Mouse (Mus musculus) midbrain, embryonic 14.5 days (tissue): Measurements from ENCODE around the gene Eva1b. TPM values are rescaled to one million over a fixed set of nuclear protein-coding genes. Genes with fewer than 3 reads are reported as not detected.
A peak's percentile ranks its signal among the peaks of the same experiment; 100 is the strongest.

Source experiments
- ATAC-seq: fragments of 200-750 bp; cut with Nextera tagmentation; 2 replicates; pipeline ENCODE4 v1.8.0; 2017; ENCODE audit warnings: moderate number of reproducible peaks, moderate library complexity; ENCODE audit not compliant: low FRiP score, low TSS enrichment
- DNase-seq: peaks from one replicate; pipeline ENCODE4 v3.0.0-alpha.2; 2015
- H3K27ac ChIP-seq: fragments of 300-500 bp; sonication (generic); replicated peaks from 2 replicates; pipeline ENCODE4 v1.5.1; 2014; ENCODE audit warnings: mild to moderate bottlenecking, low read depth, low read length, moderate library complexity
- H3K27me3 ChIP-seq: fragments of 300-500 bp; sonication (generic); 2 replicates; pipeline ENCODE4 v1.6.1; 2014; ENCODE audit warnings: low read length, control low read depth, mixed read lengths; ENCODE audit not compliant: control insufficient read depth, insufficient read depth
- H3K36me3 ChIP-seq: fragments of 300-500 bp; sonication (generic); 2 replicates; pipeline ENCODE4 v1.6.1; 2014; ENCODE audit warnings: low read length, control low read depth; ENCODE audit not compliant: control insufficient read depth, insufficient read depth
- H3K4me1 ChIP-seq: fragments of 300-500 bp; sonication (generic); 2 replicates; pipeline ENCODE4 v1.6.1; 2014; ENCODE audit warnings: mild to moderate bottlenecking, antibody characterized with exemption, low read length, control low read depth; ENCODE audit not compliant: control insufficient read depth, insufficient read depth
- H3K4me2 ChIP-seq: fragments of 300-500 bp; sonication (generic); 2 replicates; pipeline ENCODE4 v1.6.1; 2014; ENCODE audit warnings: mild to moderate bottlenecking, low read length, moderate library complexity
- H3K4me3 ChIP-seq: fragments of 300-500 bp; sonication (generic); replicated peaks from 2 replicates; pipeline ENCODE4 v1.5.1; 2014; ENCODE audit warnings: low read depth, low read length
- H3K9ac ChIP-seq: fragments of 300-500 bp; sonication (generic); replicated peaks from 2 replicates; pipeline ENCODE4 v1.6.1; 2014; ENCODE audit warnings: mild to moderate bottlenecking, low read length, moderate library complexity
- H3K9me3 ChIP-seq: fragments of 300-500 bp; sonication (generic); 2 replicates; pipeline ENCODE4 v1.6.1; 2016; ENCODE audit warnings: low read length, control low read depth, mixed read lengths; ENCODE audit not compliant: control insufficient read depth
- WGBS: fragments of 180-500 bp; shearing (Covaris S2); extraction: QIAGEN DNeasy Blood & Tissue Kit; methylation state at CpG from one replicate; pipeline ENCODE4 v1.1.7; 2014; 5-methylcytosine and 5-hydroxymethylcytosine counted together
- polyA plus RNA-seq: library from polyadenylated mRNA; unstranded; fragments of >200 nt; fragmentation: Nextera tagmentation; extraction: Ambion mirVana; gene quantifications from 2 replicates; pipeline ENCODE4 v1.2.1, GENCODE M21; 2014

Gene Eva1b
- polyA plus RNA-seq, 1 experiment from 2014 or later = 12.3 TPM

- Histone ChIP-seq H3K4me2 (peak overlapping the region; percentile 60), H3K36me3 (no peaks in the 10 kb centered on the region), H3K27me3 (peaks cover 36% of the 10 kb centered on the region), H3K4me3 (peak overlapping the region; percentile 36), H3K9ac (peak overlapping the region; percentile 34; the same call in 1 of the 2 replicates), H3K4me1 (0 out of 2 replicates have a peak, but pooled peaks cover 8% of the 10 kb centered on the region), H3K27ac (no peak overlapping the region), H3K9me3 (no peaks in the 10 kb centered on the region)
- 20% methylated on average over 42 of the region's 42 CpGs for WGBS
- DNase-seq (no peak), ATAC-seq (no peak)
Measured at GRCm38 (mm10) chr4:126149041-126149676, 1.6 kb downstream of the Eva1b start.

GRCm38 (mm10) chr4:126149798-126150197, 2.3 kb downstream of the Eva1b start:
- no peak overlapping the region for H3K27ac ChIP-seq
- no peaks in the 10 kb centered on the region for H3K9me3 ChIP-seq
- no peak for ATAC-seq
- 49% methylated on average over 10 of the region's 10 CpGs for WGBS
- H3K36me3 ChIP-seq = no peaks in the 10 kb centered on the region
- no peak for DNase-seq
- 0 out of 2 replicates have a peak, but pooled peaks cover 8% of the 10 kb centered on the region for H3K4me1 ChIP-seq
- no peak overlapping the region for H3K4me3 ChIP-seq
- H3K27me3 ChIP-seq = peaks cover 36% of the 10 kb centered on the region
- no peak overlapping the region for H3K4me2 ChIP-seq
- H3K9ac ChIP-seq = no peak overlapping the region

GRCm38 (mm10) chr4:126150297-126150948, 2.9 kb downstream of the Eva1b start:
- Histone ChIP-seq H3K27ac (no peak overlapping the region), H3K4me2 (no peak overlapping the region), H3K36me3 (no peaks in the 10 kb centered on the region), H3K9ac (no peak overlapping the region), H3K9me3 (no peaks in the 10 kb centered on the region), H3K4me3 (no peak overlapping the region), H3K27me3 (peaks cover 36% of the 10 kb centered on the region), H3K4me1 (0 out of 2 replicates have a peak, but pooled peaks cover 8% of the 10 kb centered on the region)
- 60% methylated on average over 16 of the region's 16 CpGs for WGBS
- no peak for ATAC-seq
- peak; percentile 11 for DNase-seq

GRCm38 (mm10) chr4:126150949-126151320, 3.4 kb downstream of the Eva1b start:
- Histone ChIP-seq H3K4me1 (0 out of 2 replicates have a peak, but pooled peaks cover 8% of the 10 kb centered on the region), H3K27me3 (peaks cover 36% of the 10 kb centered on the region), H3K36me3 (no peaks in the 10 kb centered on the region), H3K4me3 (no peak overlapping the region), H3K27ac (no peak overlapping the region), H3K9me3 (no peaks in the 10 kb centered on the region), H3K4me2 (no peak overlapping the region), H3K9ac (no peak overlapping the region)
- ATAC-seq (no peak), DNase-seq (no peak)
- WGBS = 74% methylated on average over 6 of the region's 6 CpGs

- no peak overlapping the region for H3K9ac ChIP-seq
- WGBS = 84% methylated on average over 16 of the region's 16 CpGs
- ATAC-seq (no peak), DNase-seq (no peak)
- H3K4me1 ChIP-seq = 0 out of 2 replicates have a peak, but pooled peaks cover 8% of the 10 kb centered on the region
- H3K4me2 ChIP-seq = no peak overlapping the region
- no peaks in the 10 kb centered on the region for H3K36me3 ChIP-seq
- H3K9me3 ChIP-seq = no peaks in the 10 kb centered on the region
- no peak overlapping the region for H3K27ac ChIP-seq
- H3K4me3 ChIP-seq = no peak overlapping the region
- peaks cover 36% of the 10 kb centered on the region for H3K27me3 ChIP-seq
Measured at GRCm38 (mm10) chr4:126151701-126152440, 4.3 kb downstream of the Eva1b start.

- ATAC-seq = no peak
- Histone ChIP-seq H3K27me3 (peaks cover 29% of the 10 kb centered on the region), H3K9me3 (no peaks in the 10 kb centered on the region), H3K27ac (no peak overlapping the region), H3K4me2 (no peak overlapping the region), H3K4me1 (0 out of 2 replicates have a peak, but pooled peaks cover 3% of the 10 kb centered on the region), H3K4me3 (no peak overlapping the region), H3K9ac (no peak overlapping the region), H3K36me3 (no peaks in the 10 kb centered on the region)
- DNase-seq = no peak
- WGBS = 53% methylated on average over 14 of the region's 14 CpGs
Measured at GRCm38 (mm10) chr4:126152864-126153263, 5.3 kb downstream of the Eva1b start.

- ATAC-seq (no peak), DNase-seq (no peak)
- Histone ChIP-seq H3K27ac (no peak overlapping the region), H3K9me3 (no peaks in the 10 kb centered on the region), H3K4me2 (no peak overlapping the region), H3K4me3 (no peak overlapping the region), H3K27me3 (peaks cover 5% of the 10 kb centered on the region), H3K4me1 (no peaks in the 10 kb centered on the region), H3K36me3 (no peaks in the 10 kb centered on the region), H3K9ac (no peak overlapping the region)
- 73% methylated on average over 4 of the region's 4 CpGs for WGBS
Measured at GRCm38 (mm10) chr4:126155183-126155582, 7.6 kb downstream of the Eva1b start.

- DNase-seq = no peak
- Histone ChIP-seq H3K4me1 (no peaks in the 10 kb centered on the region), H3K36me3 (no peaks in the 10 kb centered on the region), H3K4me2 (no peak overlapping the region), H3K4me3 (no peak overlapping the region), H3K9me3 (no peaks in the 10 kb centered on the region), H3K27me3 (no peaks in the 10 kb centered on the region), H3K9ac (no peak overlapping the region), H3K27ac (peak overlapping the region; percentile 32; the same call in 1 of the 2 replicates)
- WGBS = 70% methylated on average over 2 of the region's 2 CpGs
- no peak for ATAC-seq
Measured at GRCm38 (mm10) chr4:126155869-126156268, 8.3 kb downstream of the Eva1b start.
